Mouse (Mus musculus) intestine, embryonic 15.5 days (tissue): ENCODE measurements around the gene Gm648. TPM values are rescaled to one million over a fixed set of nuclear protein-coding genes. Genes with fewer than 3 reads are reported as not detected.
"Not testable (repeated sequence)": the region's sequence is repeated elsewhere in the genome, so short reads cannot be mapped to it uniquely, and the experiment has no call there.

Experiments
- ATAC-seq: fragments of 200-750 bp; cut with Nextera tagmentation; 2 replicates; pipeline ENCODE4 v1.8.0; 2017; ENCODE audit warnings: moderate TSS enrichment, moderate library complexity
- H3K27ac ChIP-seq: fragments of 300-500 bp; sonication (generic); 2 replicates; pipeline ENCODE4 v1.5.1; 2015; ENCODE audit warnings: mild to moderate bottlenecking, inconsistent platforms
- H3K27me3 ChIP-seq: fragments of 300-500 bp; sonication (generic); replicated peaks from 2 replicates; pipeline ENCODE4 v1.6.1; 2015; ENCODE audit warnings: inconsistent platforms
- H3K36me3 ChIP-seq: fragments of 300-500 bp; sonication (generic); 2 replicates; pipeline ENCODE4 v1.6.1; 2015; ENCODE audit warnings: inconsistent platforms
- H3K4me1 ChIP-seq: fragments of 300-500 bp; sonication (generic); replicated peaks from 2 replicates; pipeline ENCODE4 v1.6.1; 2015; ENCODE audit warnings: inconsistent platforms
- H3K4me2 ChIP-seq: fragments of 300-500 bp; sonication (generic); replicated peaks from 2 replicates; pipeline ENCODE4 v1.6.1; 2015; ENCODE audit warnings: mild to moderate bottlenecking, inconsistent platforms
- H3K4me3 ChIP-seq: fragments of 300-500 bp; sonication (generic); replicated peaks from 2 replicates; pipeline ENCODE4 v1.5.1; 2015; ENCODE audit warnings: inconsistent platforms
- H3K9ac ChIP-seq: fragments of 300-500 bp; sonication (generic); 2 replicates; pipeline ENCODE4 v1.6.1; 2015; ENCODE audit warnings: inconsistent platforms
- H3K9me3 ChIP-seq: fragments of 300-500 bp; sonication (generic); 2 replicates; pipeline ENCODE4 v1.6.1; 2016; ENCODE audit warnings: inconsistent platforms
- WGBS: fragments of 180-500 bp; shearing (Covaris S2); methylation state at CpG from one replicate; pipeline ENCODE4 v1.1.7; 2015; 5-methylcytosine and 5-hydroxymethylcytosine counted together
- polyA plus RNA-seq: library from polyadenylated mRNA; unstranded; fragments of >200 nt; fragmentation: Nextera tagmentation; extraction: Ambion mirVana; gene quantifications from 2 replicates; pipeline ENCODE4 v1.2.1, GENCODE M21; 2015

The Gm648 gene
- polyA plus RNA-seq = 0.14 TPM in 1 of 2 replicates, not detected in the other

- Histone ChIP-seq H3K9ac (no peak within 1 kb of the TSS), H3K27ac (no peak within 1 kb of the TSS), H3K9me3 (no peaks in the 10 kb centered on the region), H3K36me3 (no peaks in the 10 kb centered on the region), H3K4me2 (no peak within 1 kb of the TSS), H3K4me3 (no peak within 1 kb of the TSS), H3K27me3 (no peaks in the 10 kb centered on the region), H3K4me1 (no peaks in the 10 kb centered on the region)
- ATAC-seq = no peak
- 89% methylated on average over 7 of the region's 7 CpGs for WGBS
These were observed at the start of gene Gm648 for GRCm38 (mm10) chrX:56549506-56549905. Gm648 (minus strand) TSS chrX:56549606.

- 16% methylated on average over 44 of the region's 44 CpGs for WGBS
- H3K4me2 ChIP-seq = peak within 1 kb of the TSS; percentile 51
- peak within 1 kb of the TSS; percentile 40; the same call in 1 of the 2 replicates for H3K27ac ChIP-seq
- peak within 1 kb of the TSS; percentile 75 for H3K9ac ChIP-seq
- ATAC-seq = peak; percentile 99
- H3K4me3 ChIP-seq = peak within 1 kb of the TSS; percentile 64
- no peaks in the 10 kb centered on the region for H3K27me3 ChIP-seq
- no peaks in the 10 kb centered on the region for H3K4me1 ChIP-seq
- no peaks in the 10 kb centered on the region for H3K9me3 ChIP-seq
- H3K36me3 ChIP-seq = no peaks in the 10 kb centered on the region
These were observed 48.7 kb upstream of the Gm648 start, which contains the start of gene Mmgt1 for GRCm38 (mm10) chrX:56597887-56598640. Mmgt1 (minus strand) TSS chrX:56598069.

GRCm38 (mm10) chrX:56597219-56597886 is 47.9 kb upstream of the Gm648 start:
- H3K27me3 ChIP-seq = no peaks in the 10 kb centered on the region
- peak overlapping the region; percentile 40; the same call in 1 of the 2 replicates for H3K27ac ChIP-seq
- no peaks in the 10 kb centered on the region for H3K9me3 ChIP-seq
- peak overlapping the region; percentile 51 for H3K4me2 ChIP-seq
- H3K9ac ChIP-seq = peak overlapping the region; percentile 75
- no peaks in the 10 kb centered on the region for H3K4me1 ChIP-seq
- peak overlapping the region; percentile 64 for H3K4me3 ChIP-seq
- ATAC-seq = peak; percentile 79
- WGBS = 19% methylated on average over 25 of the region's 25 CpGs
- no peaks in the 10 kb centered on the region for H3K36me3 ChIP-seq

GRCm38 (mm10) chrX:56578200-56578599 is 28.8 kb upstream of the Gm648 start:
- WGBS = 76% methylated on average over 2 of the region's 2 CpGs
- Histone ChIP-seq H3K4me2 (no peak overlapping the region), H3K4me3 (no peak overlapping the region), H3K9me3 (no peaks in the 10 kb centered on the region), H3K36me3 (no peaks in the 10 kb centered on the region), H3K27ac (no peak overlapping the region), H3K9ac (no peak overlapping the region), H3K4me1 (no peaks in the 10 kb centered on the region), H3K27me3 (no peaks in the 10 kb centered on the region)
- no peak for ATAC-seq

- no peak for ATAC-seq
- no peak overlapping the region for H3K4me3 ChIP-seq
- H3K27ac ChIP-seq = no peak overlapping the region
- H3K9me3 ChIP-seq = no peaks in the 10 kb centered on the region
- WGBS = 24% methylated on average over 6 of the region's 6 CpGs
- no peak overlapping the region for H3K9ac ChIP-seq
- H3K27me3 ChIP-seq = no peaks in the 10 kb centered on the region
- no peaks in the 10 kb centered on the region for H3K4me1 ChIP-seq
- H3K4me2 ChIP-seq = no peak overlapping the region
- no peaks in the 10 kb centered on the region for H3K36me3 ChIP-seq
These were observed 23.1 kb upstream of the Gm648 start for GRCm38 (mm10) chrX:56572465-56572864.

GRCm38 (mm10) chrX:56553584-56553983 is 4.2 kb upstream of the Gm648 start:
- Histone ChIP-seq H3K9me3 (no peaks in the 10 kb centered on the region), H3K4me1 (no peaks in the 10 kb centered on the region), H3K9ac (no peak overlapping the region), H3K4me3 (no peak overlapping the region), H3K27ac (no peak overlapping the region), H3K36me3 (no peaks in the 10 kb centered on the region), H3K27me3 (no peaks in the 10 kb centered on the region), H3K4me2 (no peak overlapping the region)
- no peak for ATAC-seq
- 75% methylated on average over 3 of the region's 3 CpGs for WGBS

GRCm38 (mm10) chrX:56537162-56537561 is 12.2 kb downstream of the Gm648 start:
- Histone ChIP-seq H3K27me3 (no peaks in the 10 kb centered on the region), H3K4me3 (no peak overlapping the region), H3K36me3 (no peaks in the 10 kb centered on the region), H3K4me2 (no peak overlapping the region), H3K9me3 (no peaks in the 10 kb centered on the region), H3K27ac (no peak overlapping the region), H3K9ac (no peak overlapping the region), H3K4me1 (no peaks in the 10 kb centered on the region)
- 53% methylated on average over 4 of the region's 4 CpGs for WGBS
- no peak for ATAC-seq

- no peak overlapping the region for H3K4me3 ChIP-seq
- H3K36me3 ChIP-seq = no peaks in the 10 kb centered on the region
- no peaks in the 10 kb centered on the region for H3K4me1 ChIP-seq
- 12% methylated on average over 3 of the region's 3 CpGs for WGBS
- no peak for ATAC-seq
- H3K9me3 ChIP-seq = no peaks in the 10 kb centered on the region
- H3K27me3 ChIP-seq = no peaks in the 10 kb centered on the region
- H3K27ac ChIP-seq = no peak overlapping the region
- no peak overlapping the region for H3K4me2 ChIP-seq
- H3K9ac ChIP-seq = no peak overlapping the region
These were observed 18.1 kb downstream of the Gm648 start for GRCm38 (mm10) chrX:56531266-56531665.

- H3K9ac ChIP-seq, H3K4me3 ChIP-seq: not testable (repeated sequence)
- 88% methylated on average over 6 of the region's 6 CpGs for WGBS
These were observed 25.0 kb downstream of the Gm648 start, which contains the start of gene Gm10477 for GRCm38 (mm10) chrX:56524442-56524841. Gm10477 (plus strand) TSS chrX:56524742.

GRCm38 (mm10) chrX:56497241-56497640 is 52.2 kb downstream of the Gm648 start:
- no peak overlapping the region for H3K27ac ChIP-seq

More at GRCm38 (mm10) chrX:56524442-56524841, 25.0 kb downstream of the Gm648 start, which contains the start of gene Gm10477:
- H3K9me3 ChIP-seq, H3K4me1 ChIP-seq, H3K27me3 ChIP-seq, H3K36me3 ChIP-seq, H3K27ac ChIP-seq, ATAC-seq, H3K4me2 ChIP-seq: not testable (repeated sequence)

More at GRCm38 (mm10) chrX:56497241-56497640, 52.2 kb downstream of the Gm648 start:
- no peaks in the 10 kb centered on the region for H3K4me1 ChIP-seq
- no peaks in the 10 kb centered on the region for H3K27me3 ChIP-seq
- H3K4me3 ChIP-seq = no peak overlapping the region
- H3K9ac ChIP-seq = no peak overlapping the region
- ATAC-seq = no peak
- no peaks in the 10 kb centered on the region for H3K9me3 ChIP-seq
- no peak overlapping the region for H3K4me2 ChIP-seq
- WGBS = 84% methylated on average over 7 of the region's 7 CpGs
- H3K36me3 ChIP-seq = no peaks in the 10 kb centered on the region
